In the genomic region with DNA sequence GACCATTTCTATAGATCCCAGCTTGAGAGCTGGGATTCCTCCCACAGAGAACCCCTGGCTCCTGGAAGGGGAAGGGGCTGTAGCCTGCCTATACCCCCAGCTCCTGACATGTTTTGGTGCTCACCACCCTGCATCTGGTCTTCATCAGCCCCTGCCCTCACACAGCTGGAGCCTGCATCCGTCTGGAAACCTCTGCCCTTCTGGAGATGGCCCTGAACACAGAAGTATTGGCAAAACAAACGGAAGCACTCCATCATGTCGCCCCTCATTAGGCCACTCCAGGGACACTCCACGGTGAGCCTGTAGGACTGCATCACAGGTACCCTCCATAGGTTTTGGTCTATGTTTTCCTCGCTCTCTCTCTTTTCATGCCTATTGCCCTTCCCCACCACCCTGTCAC, we compare ENCODE assay signal across 15 mouse cellular contexts.
A peak's percentile ranks its signal among the peaks of the same experiment; 100 is the strongest.
DNase-seq lines count a peak whose midpoint lies in the region.
"Had no signal": no experiment of that assay in that cellular context is flagged by ENCODE, and none has a peak within 500 bp of the region (broad histone marks: within the 10 kb centered on the region; RNA-seq: fewer than 3 reads in every experiment).

No protein-coding gene starts in this region.

- peak; percentile 67 for DNase-seq in embryo, embryonic 10 days (ENCODE audit: low spot score)
- no peak for DNase-seq in embryo, embryonic 9.5 days (ENCODE audit: extremely low spot score)
- DNase-seq in embryo, embryonic 10.5 days (ENCODE audit: low spot score) = peak; percentile 56
- DNase-seq in forelimb bud, embryonic 11.5 days (ENCODE audit: low read depth, low spot score) = peak; percentile 40
- peak; percentile 54 for DNase-seq in mesoderm, embryonic 11.5 days (ENCODE audit: low read depth, low spot score)
- DNase-seq in natural killer cell, adult 2 months (ENCODE audit: low spot score in 2 of 2) = no peak
- DNase-seq in thymus, postnatal 14 days = no peak
- DNase-seq: adrenal gland, postnatal 10 days; adrenal gland, postnatal 36 days; cerebellum, adult 2 months; cerebellum, adult 9-11 months; cerebellum, postnatal 25 days; gastrocnemius, adult 2 months; gastrocnemius, postnatal 14 days; heart, adult 11 months had no signal

Comparison
In these comparisons a context has a peak if more than half of its experiments do, and no peak if none do; other contexts are left out.
1. DNase-seq: peak in embryo, embryonic 10 days (single experiment), embryo, embryonic 10.5 days (single experiment), forelimb bud, embryonic 11.5 days (single experiment) and mesoderm, embryonic 11.5 days (single experiment); none in embryo, embryonic 9.5 days (single experiment), natural killer cell, adult 2 months (0 of 2) and thymus, postnatal 14 days (single experiment).